Mouse (Mus musculus) midbrain, embryonic 16.5 days (tissue): Measurements from ENCODE around the gene Ndufs7. TPM values are rescaled to one million over a fixed set of nuclear protein-coding genes. Genes with fewer than 3 reads are reported as not detected.

Experiments
- ATAC-seq: fragments of 200-750 bp; cut with Nextera tagmentation; 2 replicates; pipeline ENCODE4 v1.8.0; 2017; ENCODE audit warnings: moderate TSS enrichment
- H3K27ac ChIP-seq: fragments of 300-500 bp; sonication (generic); 2 replicates; pipeline ENCODE4 v1.5.1; 2014; ENCODE audit warnings: mild to moderate bottlenecking, low read length, mixed read lengths
- H3K27me3 ChIP-seq: fragments of 300-500 bp; sonication (generic); 2 replicates; pipeline ENCODE4 v1.6.1; 2014; ENCODE audit warnings: low read depth, low read length, mixed read lengths; ENCODE audit not compliant: control insufficient read depth, insufficient read depth
- H3K36me3 ChIP-seq: fragments of 300-500 bp; sonication (generic); 2 replicates; pipeline ENCODE4 v1.6.1; 2014; ENCODE audit warnings: mild to moderate bottlenecking, low read length, moderate library complexity, mixed read lengths; ENCODE audit not compliant: control insufficient read depth, insufficient read depth
- H3K4me1 ChIP-seq: fragments of 300-500 bp; sonication (generic); 2 replicates; pipeline ENCODE4 v1.6.1; 2014; ENCODE audit warnings: mild to moderate bottlenecking, low read length, mixed read lengths; ENCODE audit not compliant: control insufficient read depth, insufficient read depth
- H3K4me2 ChIP-seq: fragments of 300-500 bp; sonication (generic); 2 replicates; pipeline ENCODE4 v1.6.1; 2014; ENCODE audit warnings: mild to moderate bottlenecking, low read length, mixed read lengths
- H3K4me3 ChIP-seq: fragments of 300-500 bp; sonication (generic); 2 replicates; pipeline ENCODE4 v1.5.1; 2014; ENCODE audit warnings: low read depth, mild to moderate bottlenecking, low read length, moderate library complexity, mixed read lengths
- H3K9ac ChIP-seq: fragments of 300-500 bp; sonication (generic); 2 replicates; pipeline ENCODE4 v1.6.1; 2014; ENCODE audit warnings: low read depth, low read length, mixed read lengths
- H3K9me3 ChIP-seq: fragments of 300-500 bp; sonication (generic); replicated peaks from 2 replicates; pipeline ENCODE4 v1.6.1; 2014; ENCODE audit warnings: mild to moderate bottlenecking, low read length, mixed read lengths; ENCODE audit not compliant: control insufficient read depth, poor library complexity, severe bottlenecking
- WGBS: fragments of 180-500 bp; shearing (Covaris S2); extraction: QIAGEN DNeasy Blood & Tissue Kit; methylation state at CpG from one replicate; pipeline ENCODE4 v1.1.7; 2014; 5-methylcytosine and 5-hydroxymethylcytosine counted together
- polyA plus RNA-seq: library from polyadenylated mRNA; unstranded; fragments of >200 nt; fragmentation: Nextera tagmentation; extraction: Ambion mirVana; gene quantifications from 2 replicates; pipeline ENCODE4 v1.2.1, GENCODE M21; 2015

Ndufs7 gene
- polyA plus RNA-seq, 1 experiment from 2014 or later, result 302 TPM

DNA sequence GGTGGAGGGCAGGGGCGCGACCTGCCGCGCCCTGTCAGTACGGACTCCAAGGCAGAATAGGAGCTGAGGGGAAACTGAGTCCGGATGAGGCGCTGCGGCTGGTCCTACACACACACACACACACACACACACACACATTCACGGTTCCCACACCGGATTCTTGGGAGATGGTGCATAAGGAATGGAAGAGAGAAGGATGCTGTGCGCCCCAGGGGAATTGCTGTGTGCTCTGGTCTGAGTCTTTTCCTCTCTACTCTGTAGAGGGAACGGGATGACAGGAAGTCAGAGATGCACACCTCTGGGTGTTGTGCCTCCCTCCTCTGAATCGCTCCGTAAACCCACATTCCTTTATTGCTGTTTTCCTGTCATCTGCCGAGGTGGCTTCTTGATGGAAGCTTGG lies 50.4 kb downstream of the Ndufs7 start:
- WGBS, result 4% methylated on average over 15 of the region's 15 CpGs
- Histone ChIP-seq H3K4me1 (peaks cover 59% of the 10 kb centered on the region), H3K27me3 (no peaks in the 10 kb centered on the region), H3K9ac (peak overlapping the region; percentile 93), H3K4me2 (peak overlapping the region; percentile 95), H3K4me3 (peak overlapping the region; percentile 69), H3K27ac (peak overlapping the region; percentile 99), H3K9me3 (no peaks in the 10 kb centered on the region), H3K36me3 (peaks cover 11% of the 10 kb centered on the region)
- no peak for ATAC-seq

- Histone ChIP-seq H3K4me3 (peak overlapping the region; percentile 69), H3K4me2 (peak overlapping the region; percentile 95), H3K9ac (peak overlapping the region; percentile 93), H3K9me3 (no peaks in the 10 kb centered on the region), H3K27ac (peak overlapping the region; percentile 99), H3K27me3 (no peaks in the 10 kb centered on the region), H3K4me1 (peaks cover 64% of the 10 kb centered on the region), H3K36me3 (peaks cover 10% of the 10 kb centered on the region)
- ATAC-seq, result no peak
- 23% methylated on average over 10 of the region's 10 CpGs for WGBS
Observed at GRCm38 (mm10) chr10:80299824-80300223, 50.9 kb downstream of the Ndufs7 start.

GRCm38 (mm10) chr10:80300672-80301181 lies 51.8 kb downstream of the Ndufs7 start:
- H3K4me1 ChIP-seq, result peaks cover 59% of the 10 kb centered on the region
- no peaks in the 10 kb centered on the region for H3K27me3 ChIP-seq
- peak overlapping the region; percentile 69 for H3K4me3 ChIP-seq
- H3K36me3 ChIP-seq, result peaks cover 19% of the 10 kb centered on the region
- H3K27ac ChIP-seq, result peak overlapping the region; percentile 99
- H3K4me2 ChIP-seq, result peak overlapping the region; percentile 95
- peak overlapping the region; percentile 93 for H3K9ac ChIP-seq
- WGBS, result 7% methylated on average over 11 of the region's 11 CpGs
- no peaks in the 10 kb centered on the region for H3K9me3 ChIP-seq
- ATAC-seq, result peak; percentile 82

DNA sequence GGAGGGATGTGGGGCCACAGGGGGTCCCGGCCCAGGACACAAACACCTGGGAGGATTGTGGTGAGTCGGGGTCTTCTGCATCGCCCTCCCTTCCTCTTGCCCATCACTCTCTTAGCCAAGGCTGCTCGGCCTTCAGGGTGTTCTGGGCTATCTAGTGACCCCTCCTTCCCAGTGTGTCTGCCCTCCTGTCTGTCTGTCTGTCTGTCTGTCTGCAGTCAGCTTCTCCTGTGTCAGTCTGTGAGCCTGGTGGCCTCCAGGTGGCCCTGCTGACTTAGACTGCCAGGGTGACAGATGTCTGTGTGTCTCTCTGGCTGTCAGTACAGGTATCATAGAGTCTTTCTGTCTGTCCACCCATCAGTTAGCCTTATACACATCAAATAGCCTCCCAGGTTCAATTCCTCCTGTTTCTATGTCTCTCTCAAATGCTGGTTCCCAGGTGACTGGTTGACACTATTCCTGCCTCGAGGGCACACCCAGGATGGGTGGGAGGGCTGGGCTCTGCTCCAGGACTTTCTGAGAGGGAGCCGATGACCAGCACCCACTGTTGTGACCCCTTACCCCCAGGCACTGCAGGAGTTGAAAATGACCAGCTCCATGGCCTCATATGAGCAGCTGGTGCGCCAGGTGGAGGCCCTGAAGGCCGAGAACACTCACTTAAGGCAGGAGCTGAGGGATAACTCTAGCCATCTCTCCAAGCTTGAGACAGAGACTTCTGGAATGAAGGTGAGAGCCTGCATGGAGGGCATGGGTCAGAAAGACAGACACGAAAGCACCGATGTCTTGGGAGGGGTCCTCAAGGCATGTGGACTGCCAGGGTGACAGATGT lies 52.5 kb downstream of the Ndufs7 start:
- peak overlapping the region; percentile 99 for H3K27ac ChIP-seq
- peak overlapping the region; percentile 95 for H3K4me2 ChIP-seq
- no peaks in the 10 kb centered on the region for H3K27me3 ChIP-seq
- peak overlapping the region; percentile 93 for H3K9ac ChIP-seq
- peaks cover 25% of the 10 kb centered on the region for H3K36me3 ChIP-seq
- peaks cover 58% of the 10 kb centered on the region for H3K4me1 ChIP-seq
- H3K4me3 ChIP-seq, result peak overlapping the region; percentile 69
- no peaks in the 10 kb centered on the region for H3K9me3 ChIP-seq
- no peak for ATAC-seq
- WGBS, result 51% methylated on average over 10 of the region's 10 CpGs

- Histone ChIP-seq H3K9me3 (no peaks in the 10 kb centered on the region), H3K27me3 (no peaks in the 10 kb centered on the region), H3K27ac (peak overlapping the region; percentile 99), H3K4me2 (peak overlapping the region; percentile 95), H3K36me3 (peaks cover 30% of the 10 kb centered on the region), H3K4me1 (peaks cover 52% of the 10 kb centered on the region), H3K9ac (peak overlapping the region; percentile 93), H3K4me3 (peak overlapping the region; percentile 69)
- no peak for ATAC-seq
- 51% methylated on average over 5 of the region's 5 CpGs for WGBS
Observed at GRCm38 (mm10) chr10:80302082-80302355, 53.1 kb downstream of the Ndufs7 start.

DNA sequence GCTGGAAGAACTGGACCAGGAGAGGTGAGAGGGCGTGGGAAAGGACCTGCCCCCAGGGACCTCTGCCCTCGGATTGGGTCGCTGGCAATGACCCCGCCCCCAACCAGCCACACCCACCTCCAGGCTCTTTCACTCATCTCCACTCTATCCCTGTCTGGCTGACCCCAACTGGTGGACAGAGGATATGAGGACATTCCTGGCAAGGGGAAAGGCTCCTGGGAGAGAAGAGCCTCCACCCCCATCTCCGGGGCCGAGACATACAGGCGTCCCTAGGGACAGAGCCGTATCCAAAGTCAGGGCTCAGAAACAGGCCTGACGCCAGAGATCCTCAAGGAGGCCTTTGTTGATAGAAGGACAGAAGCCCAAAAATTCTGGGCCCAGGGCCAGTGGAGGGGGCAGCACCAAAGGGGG lies 53.6 kb downstream of the Ndufs7 start:
- no peak for ATAC-seq
- 10% methylated on average over 9 of the region's 9 CpGs for WGBS
- Histone ChIP-seq H3K4me3 (peak overlapping the region; percentile 69), H3K36me3 (peaks cover 35% of the 10 kb centered on the region), H3K27ac (peak overlapping the region; percentile 99), H3K9ac (peak overlapping the region; percentile 93), H3K4me2 (peak overlapping the region; percentile 95), H3K9me3 (no peaks in the 10 kb centered on the region), H3K27me3 (no peaks in the 10 kb centered on the region), H3K4me1 (peaks cover 49% of the 10 kb centered on the region)

- 46% methylated on average over 12 of the region's 12 CpGs for WGBS
- no peak for ATAC-seq
- H3K9me3 ChIP-seq, result no peaks in the 10 kb centered on the region
- H3K27ac ChIP-seq, result no peak overlapping the region
- H3K36me3 ChIP-seq, result peaks cover 53% of the 10 kb centered on the region
- peaks cover 37% of the 10 kb centered on the region for H3K4me1 ChIP-seq
- H3K9ac ChIP-seq, result peak overlapping the region; percentile 32; the same call in 1 of the 2 replicates
- peak overlapping the region; percentile 20; the same call in 1 of the 2 replicates for H3K4me2 ChIP-seq
- H3K27me3 ChIP-seq, result no peaks in the 10 kb centered on the region
- H3K4me3 ChIP-seq, result no peak overlapping the region
Observed at GRCm38 (mm10) chr10:80304458-80304857, 55.5 kb downstream of the Ndufs7 start.

- H3K9me3 ChIP-seq, result no peaks in the 10 kb centered on the region
- peak overlapping the region; percentile 20; the same call in 1 of the 2 replicates for H3K4me2 ChIP-seq
- H3K27ac ChIP-seq, result no peak overlapping the region
- no peak overlapping the region; the same call in 1 of the 2 replicates for H3K9ac ChIP-seq
- H3K27me3 ChIP-seq, result no peaks in the 10 kb centered on the region
- ATAC-seq, result no peak
- WGBS, result 35% methylated on average over 25 of the region's 25 CpGs
- peaks cover 54% of the 10 kb centered on the region for H3K36me3 ChIP-seq
- peaks cover 37% of the 10 kb centered on the region for H3K4me1 ChIP-seq
- no peak overlapping the region for H3K4me3 ChIP-seq
Observed at GRCm38 (mm10) chr10:80304862-80305261, 55.9 kb downstream of the Ndufs7 start.
